9 mouse cellular contexts compared by ENCODE assay signal in the genomic region with DNA sequence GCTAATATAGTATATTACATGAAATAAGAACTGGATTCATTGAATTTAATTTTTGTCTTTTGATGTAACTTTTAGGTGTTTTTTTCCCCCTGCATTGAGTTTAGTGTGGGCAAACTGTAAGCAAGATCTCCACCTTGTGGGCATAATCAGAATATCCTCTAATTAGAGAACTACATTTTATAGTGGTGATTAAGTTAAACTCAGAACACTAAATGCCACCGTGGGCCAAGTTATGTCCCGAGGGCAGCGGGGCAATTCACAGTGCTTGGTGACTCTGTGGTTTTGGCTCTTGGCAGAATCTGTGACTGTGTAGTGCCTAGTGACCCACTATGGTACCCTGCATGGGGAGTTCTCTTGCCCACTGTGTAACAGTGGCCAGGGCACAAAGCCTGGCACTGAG. TPM values are rescaled to one million over a fixed set of nuclear protein-coding genes. Genes with fewer than 3 reads are reported as not detected.
DNase-seq lines count a peak whose midpoint lies in the region; ATAC-seq and TF ChIP-seq lines count a peak whose summit lies in the region.
"Had no signal": no experiment of that assay in that cellular context is flagged by ENCODE, and none has a peak within 500 bp of the region (broad histone marks: within the 10 kb centered on the region; RNA-seq: fewer than 3 reads in every experiment).

No protein-coding gene starts in this region.

- H3K4me3 ChIP-seq in forebrain, postnatal 0 days (ENCODE audit: low read depth, low read length), result no peak overlapping the region
- no peak overlapping the region for H3K4me3 ChIP-seq in forebrain, embryonic 15.5 days
- no peak overlapping the region for H3K4me3 ChIP-seq in lung, embryonic 14.5 days (ENCODE audit: low read depth, low read length)
- H3K4me3 ChIP-seq: heart, embryonic 13.5 days had no signal

- H3K4me1 ChIP-seq in forebrain, postnatal 0 days (ENCODE audit: insufficient read depth), result no peaks in the 10 kb centered on the region; the same call in 1 of the 2 replicates
- H3K4me1 ChIP-seq in forebrain, embryonic 15.5 days, result peaks cover 16% of the 10 kb centered on the region
- H3K4me1 ChIP-seq in lung, embryonic 14.5 days (ENCODE audit: insufficient read depth), result no peaks in the 10 kb centered on the region; the same call in 1 of the 2 replicates

- TF ChIP-seq CTCF in forebrain, postnatal 0 days (IDR thresholded peaks at IDR 0.05; ENCODE audit: low read depth), result peak; percentile 76
- peak; percentile 71 for TF ChIP-seq CTCF in lung, embryonic 14.5 days (IDR thresholded peaks at IDR 0.05; ENCODE audit: low read depth)

- H3K36me3 ChIP-seq in forebrain, postnatal 0 days (ENCODE audit: insufficient read depth), result no peaks in the 10 kb centered on the region
- H3K36me3 ChIP-seq in forebrain, embryonic 15.5 days, result no peaks in the 10 kb centered on the region
- no peaks in the 10 kb centered on the region for H3K36me3 ChIP-seq in lung, embryonic 14.5 days (ENCODE audit: insufficient read depth)
- H3K36me3 ChIP-seq: heart, embryonic 13.5 days had no signal

- no peaks in the 10 kb centered on the region for H3K27me3 ChIP-seq in forebrain, postnatal 0 days (ENCODE audit: insufficient read depth, low read length)
- H3K27me3 ChIP-seq in forebrain, embryonic 15.5 days, result no peaks in the 10 kb centered on the region; the same call in 1 of the 2 replicates
- peaks cover 7% of the 10 kb centered on the region for H3K27me3 ChIP-seq in lung, embryonic 14.5 days (ENCODE audit: insufficient read depth, low read length)

- no peak overlapping the region for H3K9ac ChIP-seq in forebrain, postnatal 0 days
- H3K9ac ChIP-seq in forebrain, embryonic 15.5 days (replicated peaks), result no peak overlapping the region
- no peak overlapping the region for H3K9ac ChIP-seq in lung, embryonic 14.5 days
- H3K9ac ChIP-seq: heart, embryonic 13.5 days had no signal

- WGBS in forebrain, postnatal 0 days, result 21% methylated on average over 3 of the region's 3 CpGs
- 25% methylated on average over 3 of the region's 3 CpGs for WGBS in forebrain, embryonic 15.5 days
- 33% methylated on average over 3 of the region's 3 CpGs for WGBS in lung, embryonic 14.5 days

- no peak for ATAC-seq in forebrain, postnatal 0 days
- ATAC-seq in forebrain, embryonic 15.5 days (replicated peaks), result no peak
- ATAC-seq in lung, embryonic 14.5 days (ENCODE audit: insufficient read depth), result no peak

- DNase-seq in forebrain, postnatal 0 days, result peak; percentile 60
- DNase-seq in lung, embryonic 14.5 days, result peak; percentile 83
- DNase-seq in lung, postnatal 10 days, result no peak
- peak; percentile 78 for DNase-seq in cerebellum, adult 9-10 months
- peak; percentile 77 for DNase-seq in retina, embryonic 14.5 days (ENCODE audit: low spot score)
- DNase-seq in spleen, postnatal 36 days (ENCODE audit: low spot score in 2 of 2), result no peak
- no peak for DNase-seq in right cerebral cortex, postnatal 4 days

- no peak overlapping the region for H3K27ac ChIP-seq in forebrain, postnatal 0 days (ENCODE audit: low read depth, low read length)
- H3K27ac ChIP-seq in forebrain, embryonic 15.5 days (replicated peaks), result no peak overlapping the region
- no peak overlapping the region for H3K27ac ChIP-seq in lung, embryonic 14.5 days (ENCODE audit: low read depth)
- H3K27ac ChIP-seq: heart, embryonic 13.5 days had no signal

- H3K9me3 ChIP-seq in forebrain, postnatal 0 days (ENCODE audit: low read length), result no peaks in the 10 kb centered on the region
- H3K9me3 ChIP-seq in forebrain, embryonic 15.5 days, result no peaks in the 10 kb centered on the region
- no peaks in the 10 kb centered on the region for H3K9me3 ChIP-seq in lung, embryonic 14.5 days (ENCODE audit: low read depth, low read length)
- H3K9me3 ChIP-seq: heart, embryonic 13.5 days had no signal

- no peak overlapping the region for H3K4me2 ChIP-seq in forebrain, postnatal 0 days (ENCODE audit: low read depth)
- H3K4me2 ChIP-seq in forebrain, embryonic 15.5 days (replicated peaks), result no peak overlapping the region
- H3K4me2 ChIP-seq in lung, embryonic 14.5 days, result no peak overlapping the region
- H3K4me2 ChIP-seq: heart, embryonic 13.5 days had no signal

RNA-seq across cellular contexts. Expression of a gene that starts 1.1 kb away (rescaled TPM):
- 81.8 and 86.6 TPM in 2 replicates for total RNA-seq in forebrain, postnatal 0 days (2014; rRNA removed)
- polyA plus RNA-seq in forebrain, postnatal 0 days (2015; fragmentation: Nextera tagmentation; extraction: Ambion mirVana), result 38.2 and 38.9 TPM in 2 replicates
- 36.6 and 39.8 TPM in 2 replicates for polyA plus RNA-seq in forebrain, embryonic 15.5 days (2015; fragmentation: Nextera tagmentation; extraction: Ambion mirVana)
- 6.7 and 8.3 TPM in 2 replicates for polyA plus RNA-seq in lung, embryonic 14.5 days (2014; fragmentation: Nextera tagmentation; extraction: Ambion mirVana)

RNA-seq across cellular contexts. Expression of a gene that starts 45.8 kb away (rescaled TPM):
- total RNA-seq in forebrain, postnatal 0 days (2014; rRNA removed), result 94.8 and 116 TPM in 2 replicates
- polyA plus RNA-seq in forebrain, postnatal 0 days (2015; fragmentation: Nextera tagmentation; extraction: Ambion mirVana), result 24.4 and 41.2 TPM in 2 replicates
- 52.6 and 57.1 TPM in 2 replicates for polyA plus RNA-seq in forebrain, embryonic 15.5 days (2015; fragmentation: Nextera tagmentation; extraction: Ambion mirVana)
- polyA plus RNA-seq in lung, embryonic 14.5 days (2014; fragmentation: Nextera tagmentation; extraction: Ambion mirVana), result 37.6 and 39.3 TPM in 2 replicates

Comparison
In these comparisons a context has a peak if more than half of its experiments do, and no peak if none do; other contexts are left out.
1. DNase-seq: peak in forebrain, postnatal 0 days (single experiment), lung, embryonic 14.5 days (single experiment), cerebellum, adult 9-10 months (single experiment) and retina, embryonic 14.5 days (single experiment); none in lung, postnatal 10 days (single experiment), spleen, postnatal 36 days (0 of 2) and right cerebral cortex, postnatal 4 days (single experiment).